Mouse (Mus musculus) duodenum, adult 2 months (tissue): ENCODE data around the gene Akap13. TPM values are rescaled to one million over a fixed set of nuclear protein-coding genes. Genes with fewer than 3 reads are reported as not detected.

ENCODE experiments used
- polyA plus RNA-seq: library from polyadenylated mRNA; depleted of rRNA; stranded (reverse); fragments of >200 nt; gene quantifications from 2 replicates; pipeline ENCODE4 v1.2.3, GENCODE M21; 2012; ENCODE audit warnings: low replicate concordance; rRNA removed

Akap13 gene
- polyA plus RNA-seq: 7.6 and 7.7 TPM in 2 replicates

DNA sequence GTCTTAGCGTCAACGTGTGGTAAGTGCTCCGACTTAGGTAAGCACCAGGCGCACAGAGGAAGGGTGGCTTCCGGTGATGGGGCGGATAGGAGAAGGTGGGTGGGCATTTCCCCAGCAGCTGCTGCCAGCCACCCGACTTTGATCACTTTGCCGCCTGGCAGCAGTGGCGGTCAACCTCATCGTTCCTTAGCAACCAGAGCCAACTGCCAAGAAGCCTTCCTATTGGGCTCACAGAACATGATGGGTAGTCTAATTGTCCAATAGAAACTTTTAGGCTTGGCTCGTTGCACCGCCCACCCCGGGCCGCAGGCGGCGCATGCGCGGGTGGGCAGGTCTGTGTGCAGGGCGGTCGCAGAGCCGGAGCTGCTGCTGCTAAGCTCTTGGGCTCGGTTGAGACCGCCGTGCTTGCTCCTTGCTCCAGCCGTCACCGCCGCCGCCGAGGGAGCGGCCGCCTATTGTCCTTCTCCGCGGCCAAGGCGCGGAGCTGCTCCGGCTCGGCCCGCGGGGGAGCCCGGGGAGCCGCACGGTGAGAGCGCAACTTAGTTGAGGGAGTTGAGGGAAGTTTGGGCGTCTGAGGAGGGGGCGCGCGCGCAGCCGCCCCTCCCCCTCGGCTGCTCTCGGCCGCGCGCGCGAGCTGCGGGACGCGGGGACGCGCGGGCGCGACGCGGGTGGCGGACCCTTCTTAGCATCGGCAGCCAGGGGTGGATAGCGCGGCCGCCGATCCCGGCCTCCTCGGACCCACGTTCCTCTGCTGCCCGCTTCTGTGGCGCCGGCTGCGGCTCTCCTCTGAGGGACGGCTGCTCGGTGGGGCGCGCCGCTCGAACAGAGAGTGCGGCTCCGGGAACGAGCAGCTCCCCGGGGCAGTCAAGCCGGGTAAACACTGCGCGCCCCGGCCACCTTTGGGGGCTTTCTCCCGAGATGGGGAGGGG is at the start of gene Akap13:
Akap13 (plus strand) TSS at position 312 of the 929 bp plus-strand sequence.

Other genes with a start within 250 kb of the Akap13 start
- 0.02 and 0.22 TPM in 2 replicates for gene Sv2b, start 146.3 kb upstream of the Akap13 start, polyA plus RNA-seq